Mouse (Mus musculus): ENCODE results near the gene Rnf227.
"Not testable (repeated sequence)": the region's sequence is repeated elsewhere in the genome, so short reads cannot be mapped to it uniquely, and the experiment has no call there.

Gene Rnf227

DNA sequence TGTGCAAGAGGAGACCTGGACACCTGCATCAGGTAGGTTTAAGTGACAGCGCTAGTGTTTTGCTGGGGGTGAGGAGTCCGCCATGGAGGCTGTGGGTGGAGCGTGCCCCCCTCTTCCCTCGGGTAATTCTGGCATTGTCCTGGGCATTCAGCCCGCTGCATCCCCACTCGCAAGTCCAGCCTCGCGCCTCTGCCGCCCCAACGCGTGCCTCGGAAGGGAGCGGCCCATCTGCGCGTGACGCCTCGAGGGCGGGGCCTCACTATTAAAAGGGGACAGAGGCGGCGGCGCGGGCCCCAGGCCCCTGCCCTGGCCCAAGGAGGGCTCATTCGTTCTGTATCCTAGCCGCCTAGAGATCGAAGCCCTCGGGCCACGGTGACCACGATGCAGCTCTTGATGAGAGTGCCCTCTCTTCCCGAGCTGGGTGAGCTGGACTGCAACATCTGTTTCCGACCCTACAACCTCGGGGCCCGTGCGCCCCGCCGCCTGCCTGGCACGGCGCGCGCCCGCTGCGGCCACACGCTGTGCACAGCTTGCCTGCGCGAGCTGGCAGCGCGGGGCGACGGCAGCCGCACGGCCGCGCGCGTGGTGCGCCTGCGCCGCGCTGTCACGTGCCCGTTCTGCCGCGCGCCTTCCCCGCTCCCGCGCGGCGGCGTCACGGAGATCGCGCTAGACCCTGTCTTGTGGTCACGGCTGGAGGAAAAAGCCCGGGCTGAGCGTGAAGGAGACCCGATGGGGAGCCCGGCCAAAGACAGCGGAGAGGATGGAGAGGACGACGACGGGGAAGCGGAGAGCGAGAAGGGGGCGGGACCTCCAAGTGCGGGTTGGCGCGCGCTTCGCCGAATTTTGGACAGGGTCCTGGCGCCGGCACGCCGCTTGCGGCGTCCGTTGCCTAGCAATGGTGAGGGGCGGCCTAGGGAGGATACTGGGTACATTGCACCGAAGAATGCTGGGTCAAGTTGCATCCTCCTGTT is at the start of gene Rnf227:
Gene Rnf227 (plus strand): TSS at position 301 of the 971 bp plus-strand sequence.
- peak; percentile 82 for DNase-seq

DNA sequence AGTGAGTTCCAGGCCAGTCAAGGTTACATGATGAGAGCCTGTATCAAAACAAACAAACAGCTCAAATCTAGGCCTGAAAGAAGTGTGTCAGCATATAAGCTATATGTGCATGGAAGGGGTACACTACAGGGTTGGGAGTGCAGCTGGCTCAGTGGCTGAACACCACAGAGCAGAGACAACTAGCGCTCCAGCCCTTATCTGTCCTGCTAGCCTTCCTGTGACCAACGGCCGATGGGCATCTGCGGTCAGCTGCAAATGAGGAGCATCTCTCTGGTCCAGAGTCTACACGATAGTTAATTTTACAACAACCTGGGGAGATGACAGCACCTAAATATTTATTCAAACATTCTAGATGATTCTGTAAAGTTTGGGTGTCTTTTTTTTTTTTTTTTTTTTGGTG is 49.1 kb upstream of the Rnf227 start:
- no peak for DNase-seq

- DNase-seq, result no peak
These were observed 45.0 kb upstream of the Rnf227 start for GRCm38 (mm10) chr11:69295286-69295685.

- DNase-seq, result no peak
These were observed 42.5 kb upstream of the Rnf227 start for GRCm38 (mm10) chr11:69297799-69298198.

DNA sequence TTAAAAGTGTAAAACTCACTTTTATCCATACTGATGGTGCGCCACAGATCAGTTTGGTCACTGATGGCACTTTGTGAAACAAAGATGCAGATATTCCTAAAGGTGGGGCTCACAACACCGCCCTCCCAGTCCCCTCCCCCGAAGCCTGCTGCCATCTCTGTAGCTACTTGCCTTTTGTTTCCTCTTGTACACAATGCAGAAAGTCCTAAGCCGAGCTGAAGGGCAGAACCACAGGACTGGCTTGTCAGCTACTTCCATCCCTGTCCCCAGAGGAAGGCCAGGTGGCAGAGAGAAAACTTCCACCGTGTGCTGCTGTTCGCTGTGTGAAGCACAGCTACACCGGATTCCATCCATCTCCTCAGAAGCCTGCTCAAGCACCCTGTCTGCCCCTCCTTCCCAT is 42.0 kb upstream of the Rnf227 start:
- DNase-seq, result no peak

DNA sequence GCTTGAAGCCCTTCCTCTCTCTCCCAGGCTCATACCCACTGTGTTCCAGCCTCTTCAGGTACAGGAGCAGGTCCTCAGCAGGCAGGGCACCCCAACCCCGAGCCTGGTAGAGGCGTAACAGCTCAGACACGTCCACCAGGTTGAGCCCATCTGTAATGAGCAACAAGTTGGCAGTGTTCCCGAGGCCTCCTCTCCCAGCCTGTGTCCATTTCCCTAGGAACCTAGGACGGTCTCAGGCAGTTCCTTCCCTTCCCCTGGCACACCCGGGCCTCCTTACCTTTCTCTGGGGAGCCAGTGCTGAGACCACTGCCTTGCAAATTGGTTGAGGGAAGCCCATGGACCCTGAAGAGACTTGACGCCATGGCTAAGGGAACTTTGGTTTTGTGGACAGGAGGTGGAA is 37.4 kb upstream of the Rnf227 start:
- DNase-seq, result no peak

DNA sequence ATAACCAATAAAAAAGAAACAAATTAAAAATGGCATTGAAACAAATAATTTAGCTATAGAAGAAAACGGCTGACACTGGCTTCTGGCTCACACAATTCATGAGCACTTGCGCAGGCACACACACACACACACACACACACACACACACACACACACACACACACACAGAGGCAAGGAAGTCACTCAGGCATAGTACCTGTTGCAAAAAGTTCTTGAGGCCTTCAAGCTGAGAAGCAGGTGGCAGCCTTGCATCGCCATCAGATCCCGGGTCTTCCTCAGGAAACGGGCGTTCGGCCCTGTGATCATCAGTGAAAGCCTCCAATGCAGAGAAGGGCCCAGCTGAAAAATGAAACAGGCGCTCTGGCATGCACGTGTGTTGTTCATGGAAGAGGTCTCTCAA is 35.0 kb upstream of the Rnf227 start:
- DNase-seq, result no peak

DNA sequence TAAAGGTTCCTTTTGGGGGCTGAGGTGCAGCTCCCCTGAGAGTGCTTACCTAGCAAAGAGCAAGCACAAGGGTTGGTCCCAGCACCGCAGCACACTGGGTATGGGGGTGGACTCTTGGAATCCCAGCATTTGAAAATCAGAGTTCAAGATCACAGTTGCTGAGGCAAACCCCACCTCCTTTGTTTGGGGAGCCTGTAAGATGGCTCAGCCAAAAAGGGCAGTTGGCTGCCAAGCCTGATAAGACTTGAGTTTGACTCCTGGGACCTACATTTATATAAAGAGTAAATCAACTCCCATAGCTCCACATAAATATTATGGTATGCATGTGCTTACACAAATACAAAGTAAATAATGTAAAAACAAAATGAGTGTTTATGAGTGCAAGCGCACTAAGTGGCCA is 34.2 kb upstream of the Rnf227 start:
- no peak for DNase-seq

- DNase-seq, result no peak
These were observed 29.0 kb upstream of the Rnf227 start for GRCm38 (mm10) chr11:69311266-69311665.

DNA sequence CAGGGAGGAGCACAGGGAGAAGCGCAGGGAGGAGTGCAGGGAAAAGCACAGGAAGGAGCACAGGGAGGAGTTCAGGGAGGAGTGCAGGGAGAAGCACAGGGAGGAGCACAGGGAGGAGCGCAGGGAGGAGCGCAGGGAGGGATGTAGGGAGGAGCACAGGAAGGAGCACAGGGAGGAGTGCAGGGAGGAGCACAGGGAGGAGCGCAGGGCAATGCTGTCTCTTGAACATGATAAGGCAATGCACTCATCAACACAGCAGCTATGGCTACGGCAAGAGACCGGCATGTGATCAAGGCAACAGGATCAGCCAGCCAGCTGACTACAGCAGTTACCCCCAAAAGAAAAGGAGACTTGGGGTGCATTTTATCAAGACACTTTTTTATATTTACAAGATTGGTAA is 23.9 kb upstream of the Rnf227 start:
- DNase-seq, result no peak

DNA sequence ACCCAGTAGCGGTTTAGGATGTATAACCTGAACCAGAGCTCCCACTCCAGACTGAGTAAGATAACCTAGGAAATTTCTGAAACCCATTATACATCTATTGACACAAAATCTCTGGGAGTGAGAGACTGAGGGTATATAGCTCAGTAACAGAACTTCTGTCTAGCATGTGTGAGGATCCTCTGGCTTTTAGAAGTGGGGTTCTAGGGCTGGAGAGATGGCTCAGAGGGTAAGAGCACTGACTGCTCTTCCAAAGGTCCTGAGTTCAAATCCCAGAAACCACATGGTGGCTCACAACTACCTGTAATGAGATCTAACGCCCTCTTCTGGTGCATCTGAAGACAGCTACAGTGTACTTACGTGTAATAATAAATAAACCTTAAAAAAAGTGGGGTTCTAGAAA is 22.3 kb upstream of the Rnf227 start:
- DNase-seq, result not testable (repeated sequence)

GRCm38 (mm10) chr11:69321580-69321979 is 18.7 kb upstream of the Rnf227 start:
- no peak for DNase-seq

- DNase-seq, result no peak
These were observed 18.3 kb upstream of the Rnf227 start for GRCm38 (mm10) chr11:69322010-69322409.

GRCm38 (mm10) chr11:69322693-69323471 is 17.4 kb upstream of the Rnf227 start:
- no peak for DNase-seq

DNA sequence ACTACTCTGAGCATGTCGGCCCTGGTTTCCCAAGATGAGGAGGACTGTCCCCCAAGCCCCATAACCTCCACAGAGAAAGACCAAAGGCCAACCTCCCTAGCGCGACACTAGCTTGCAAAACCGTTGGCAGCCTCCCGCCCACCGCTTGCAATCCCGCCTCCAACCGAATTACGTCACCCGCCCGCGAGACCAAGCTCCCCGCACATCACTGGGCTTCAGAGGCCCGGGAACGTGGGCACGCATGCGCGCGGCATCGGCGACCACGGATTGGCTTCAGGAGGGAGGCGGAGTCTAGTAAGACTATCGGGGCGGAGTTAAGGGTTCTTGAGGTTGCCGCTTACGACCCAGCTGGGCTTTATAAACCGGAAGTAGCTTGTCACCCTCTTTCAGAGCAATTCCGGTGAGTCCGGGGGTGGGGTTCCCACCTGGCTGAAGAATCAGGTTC is 16.6 kb upstream of the Rnf227 start, which contains the start of the genes Cntrob and Trappc1:
Gene Cntrob (minus strand): TSS at position 109 of the 445 bp plus-strand sequence.
Gene Trappc1 (plus strand): TSS at position 314 of the 445 bp plus-strand sequence.
- DNase-seq, result peak; percentile 98

GRCm38 (mm10) chr11:69324749-69325148 is 15.5 kb upstream of the Rnf227 start:
- DNase-seq, result no peak

GRCm38 (mm10) chr11:69325628-69326407 is 14.4 kb upstream of the Rnf227 start, which contains the start of gene Kcnab3:
Gene Kcnab3 (plus strand): TSS chr11:69326258.
- DNase-seq, result peak; percentile 75

DNA sequence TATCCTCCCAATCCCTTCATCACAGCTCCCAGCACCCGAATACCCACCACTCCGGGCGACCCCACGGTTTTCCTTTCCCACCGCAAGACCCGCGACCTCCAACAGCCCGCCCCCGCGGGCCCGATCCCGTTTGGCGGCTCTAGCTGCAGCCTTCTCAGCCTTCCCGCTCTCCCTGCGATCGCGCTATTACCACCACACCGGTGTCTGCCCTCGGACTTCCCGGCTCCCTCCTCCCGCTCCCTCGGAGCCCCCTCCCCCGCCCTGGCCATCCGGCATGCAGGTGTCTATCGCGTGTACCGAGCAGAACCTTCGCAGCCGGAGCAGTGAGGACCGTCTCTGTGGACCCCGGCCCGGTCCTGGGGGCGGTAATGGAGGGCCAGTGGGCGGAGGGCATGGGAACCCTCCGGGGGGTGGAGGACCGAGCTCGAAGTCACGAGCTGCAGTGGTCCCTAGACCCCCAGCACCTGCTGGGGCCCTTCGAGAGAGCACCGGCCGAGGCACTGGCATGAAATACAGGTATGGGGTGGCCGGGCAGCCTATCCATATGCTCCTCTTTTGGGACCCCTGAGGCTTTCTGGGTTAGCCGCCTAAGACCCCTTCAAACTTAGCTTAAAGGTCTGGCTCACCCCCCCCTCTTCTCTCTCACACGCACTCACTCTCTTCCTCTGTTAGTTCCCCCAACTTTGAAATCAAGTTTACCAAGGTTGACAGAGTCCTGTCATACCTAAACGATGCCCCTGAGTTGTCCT is 13.7 kb upstream of the Rnf227 start:
- peak; percentile 43 for DNase-seq

DNA sequence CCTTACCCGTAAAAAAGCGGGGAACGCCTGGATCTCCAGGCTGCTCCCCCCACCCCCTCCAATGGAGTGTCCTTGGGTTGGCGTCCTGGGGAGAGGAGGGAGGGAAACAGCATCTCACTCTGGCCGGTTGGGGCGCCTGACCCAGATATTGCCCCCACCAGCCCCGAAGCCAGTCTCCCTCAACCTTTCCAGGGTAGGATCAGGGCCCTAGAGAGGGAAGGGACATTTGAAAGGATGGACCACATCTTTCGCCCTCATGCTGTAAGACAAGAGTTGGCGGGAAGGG is 13.2 kb upstream of the Rnf227 start:
- no peak for DNase-seq

DNA sequence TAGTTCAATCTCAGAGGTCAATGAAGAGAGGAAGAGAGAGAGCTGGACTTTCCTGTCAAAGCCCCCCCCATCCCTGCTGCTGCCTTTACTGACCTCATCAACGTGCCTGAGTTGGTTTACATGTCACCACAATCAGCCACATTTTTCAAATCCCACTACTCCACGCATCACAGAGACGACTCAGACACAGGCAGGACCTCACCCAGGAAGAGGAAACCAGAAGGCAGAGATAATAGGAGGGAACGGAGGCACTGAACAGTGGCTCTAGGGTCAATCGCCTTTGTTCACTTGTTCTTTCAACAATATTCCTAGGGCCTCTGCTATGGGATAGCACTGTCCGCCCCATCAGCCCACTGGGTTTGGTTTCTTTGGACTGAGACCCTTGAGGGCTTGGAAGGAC is 12.6 kb upstream of the Rnf227 start:
- DNase-seq, result no peak

- DNase-seq, result no peak
These were observed 11.7 kb upstream of the Rnf227 start for GRCm38 (mm10) chr11:69328517-69328916.

DNA sequence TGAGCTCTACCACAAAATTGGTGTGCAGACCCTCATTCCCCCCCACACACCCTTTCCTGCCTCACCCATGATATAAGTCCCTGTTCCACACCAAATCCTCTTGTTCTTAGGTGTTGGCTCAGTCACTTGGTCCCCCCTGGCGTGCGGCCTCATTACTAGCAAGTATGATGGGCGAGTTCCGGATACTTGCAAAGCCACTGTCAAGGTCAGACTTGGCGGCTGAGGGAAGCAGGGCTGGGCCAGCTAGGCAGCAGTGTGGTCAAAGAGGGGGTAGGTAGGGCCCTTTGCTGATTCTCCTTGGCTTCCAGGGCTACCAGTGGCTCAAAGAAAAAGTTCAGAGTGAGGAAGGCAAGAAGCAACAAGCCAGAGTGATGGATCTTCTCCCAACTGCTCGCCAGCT is 9.1 kb upstream of the Rnf227 start:
- no peak for DNase-seq
